Mouse (Mus musculus) E14TG2a.4 (cell line): ENCODE data around the gene Exoc3l.

Source experiments
- H3K27me3 ChIP-seq: 2 replicates; pipeline ENCODE4 v1.6.1; 2014; ENCODE audit warnings: low read length, control low read depth; ENCODE audit not compliant: insufficient read depth
- H3K36me3 ChIP-seq: 2 replicates; pipeline ENCODE4 v1.6.1; 2014; ENCODE audit warnings: low read length, control low read depth; ENCODE audit not compliant: insufficient read depth
- H3K4me1 ChIP-seq: replicated peaks from 2 replicates; pipeline ENCODE4 v1.6.1; 2014; ENCODE audit warnings: low read depth, low read length, control low read depth
- H3K4me3 ChIP-seq: replicated peaks from 2 replicates; pipeline ENCODE4 v1.5.1; 2014; ENCODE audit warnings: mild to moderate bottlenecking, low read length
- H3K9me3 ChIP-seq: 2 replicates; pipeline ENCODE4 v1.6.1; 2014; ENCODE audit warnings: low read length, control low read depth
- CTCF ChIP-seq: conservative IDR thresholded peaks from 2 replicates; pipeline ENCODE4 v1.5.1; 2014; ENCODE audit warnings: low read length
- NANOG ChIP-seq: IDR thresholded peaks from 2 replicates; pipeline ENCODE4 v1.6.1; 2014; ENCODE audit warnings: borderline replicate concordance, low read length, mixed read lengths
- POU5F1 ChIP-seq: IDR thresholded peaks from 2 replicates; pipeline ENCODE4 v1.6.1; 2014; ENCODE audit warnings: low read length, borderline replicate concordance

Exoc3l gene

GRCm38 (mm10) chr8:105295895-105296573, at the start of gene Exoc3l:
Gene Exoc3l, minus strand, starts transcription at chr8:105296101.
- Histone ChIP-seq H3K4me1 (peaks cover 82% of the 10 kb centered on the region), H3K36me3 (peaks cover 30% of the 10 kb centered on the region), H3K9me3 (no peaks in the 10 kb centered on the region), H3K27me3 (peaks cover 14% of the 10 kb centered on the region), H3K4me3 (peak within 1 kb of the TSS; percentile 100)
- TF ChIP-seq POU5F1 (no peak), CTCF (no peak), NANOG (no peak)

DNA sequence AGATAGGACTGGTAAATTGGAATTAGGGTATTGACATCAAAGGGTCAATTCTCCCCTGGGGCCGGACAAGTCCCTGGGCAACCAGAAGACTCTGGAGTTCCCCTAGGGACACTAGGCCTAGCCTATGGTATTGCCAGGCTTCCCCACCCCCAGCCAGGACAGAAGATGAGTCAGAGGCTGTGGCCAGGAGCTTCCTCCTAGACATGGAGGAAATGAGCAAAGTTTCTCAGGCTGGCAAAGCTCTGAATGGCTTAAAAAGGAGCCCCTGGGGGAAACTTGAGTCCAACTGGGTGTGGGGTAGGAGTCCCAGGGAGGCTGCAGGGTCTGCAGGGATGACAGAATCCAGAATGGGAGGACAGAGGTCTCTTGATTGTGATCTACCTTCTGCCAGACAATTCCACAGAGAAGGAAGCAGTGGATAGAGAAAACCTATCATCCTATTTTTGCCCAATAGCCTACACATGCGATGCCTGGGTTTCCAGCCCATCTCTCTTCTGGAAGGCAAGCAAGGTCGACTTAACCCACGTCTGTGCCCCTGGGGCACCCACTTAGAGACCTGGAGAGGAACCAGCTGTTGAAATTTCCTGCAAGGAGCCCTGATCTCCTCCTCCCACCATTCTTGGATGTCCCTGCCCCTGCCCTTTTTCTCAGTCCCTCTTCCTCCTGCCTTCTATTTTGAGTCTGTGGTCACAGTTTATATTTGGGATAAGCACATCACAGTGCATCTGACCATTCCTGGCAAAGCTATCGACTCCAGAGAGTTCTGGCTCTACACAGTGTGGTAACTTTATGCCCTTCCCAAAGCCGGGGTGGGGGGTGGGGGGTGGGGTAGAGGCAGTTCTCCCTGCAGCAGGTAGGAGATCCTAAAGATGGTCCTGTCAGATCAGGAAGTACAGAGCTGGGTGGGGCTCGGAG, 49.4 kb upstream of the Exoc3l start:
- TF ChIP-seq CTCF = no peak
- TF ChIP-seq POU5F1 = no peak
- TF ChIP-seq NANOG = no peak
- Histone ChIP-seq H3K9me3 (no peaks in the 10 kb centered on the region), H3K4me1 (peaks cover 82% of the 10 kb centered on the region), H3K4me3 (0 out of 2 replicates have a peak overlapping the region, but pooled peaks have one; percentile 13), H3K36me3 (0 out of 2 replicates have a peak, but pooled peaks cover 4% of the 10 kb centered on the region), H3K27me3 (peaks cover 33% of the 10 kb centered on the region)

GRCm38 (mm10) chr8:105343791-105344574, 48.1 kb upstream of the Exoc3l start:
- Histone ChIP-seq H3K4me3 (no peak overlapping the region), H3K4me1 (peaks cover 78% of the 10 kb centered on the region), H3K9me3 (no peaks in the 10 kb centered on the region), H3K27me3 (peaks cover 20% of the 10 kb centered on the region), H3K36me3 (0 out of 2 replicates have a peak, but pooled peaks cover 4% of the 10 kb centered on the region)
- TF ChIP-seq NANOG (no peak), CTCF (no peak), POU5F1 (no peak)

DNA sequence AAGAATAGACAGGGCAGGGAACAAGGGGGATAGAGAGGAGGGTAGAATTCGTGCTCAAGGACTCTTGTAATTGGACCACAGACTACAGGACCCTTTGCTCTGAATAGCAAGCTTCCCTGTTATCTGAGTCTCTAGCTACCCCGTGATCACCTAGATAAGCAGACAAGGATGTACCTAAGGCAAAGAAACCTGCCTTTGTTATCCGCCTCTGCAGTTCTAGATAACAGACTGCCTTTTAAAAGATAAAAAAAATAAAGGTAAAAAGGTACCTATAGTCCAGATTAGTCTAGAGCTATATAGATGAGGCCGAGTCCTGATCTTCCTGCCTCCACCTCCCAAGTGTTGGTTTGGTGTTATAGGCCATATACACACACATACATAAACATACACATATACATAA, 46.9 kb upstream of the Exoc3l start:
- TF ChIP-seq CTCF (no peak), NANOG (0 out of 2 replicates have a peak, but pooled peaks have one; percentile 23), POU5F1 (no peak)
- no peaks in the 10 kb centered on the region for H3K9me3 ChIP-seq
- H3K4me3 ChIP-seq = no peak overlapping the region
- peaks cover 17% of the 10 kb centered on the region for H3K27me3 ChIP-seq
- peaks cover 80% of the 10 kb centered on the region for H3K4me1 ChIP-seq
- H3K36me3 ChIP-seq = peaks cover 9% of the 10 kb centered on the region; the same call in 1 of the 2 replicates

DNA sequence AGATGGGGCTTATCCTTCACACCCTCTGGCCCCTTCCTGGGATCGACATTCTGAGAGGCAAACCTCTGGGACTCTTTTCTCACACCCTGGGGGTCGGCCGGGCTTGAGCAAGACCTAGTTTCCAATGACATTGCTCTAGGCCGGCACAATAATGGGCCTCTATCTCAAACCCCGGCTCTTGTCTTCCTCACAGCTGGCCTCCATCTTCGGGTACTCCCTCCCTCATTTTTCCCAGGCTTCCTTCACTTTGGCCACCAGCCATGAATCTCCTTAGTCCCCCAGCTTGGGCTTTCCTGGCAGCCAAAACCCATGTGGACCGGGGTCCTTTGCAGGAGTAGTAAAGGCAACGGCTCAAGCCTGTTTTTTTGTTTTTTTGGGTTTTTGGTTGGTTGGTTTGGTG, 45.5 kb upstream of the Exoc3l start:
- H3K27me3 ChIP-seq = peaks cover 13% of the 10 kb centered on the region
- H3K4me1 ChIP-seq = peaks cover 85% of the 10 kb centered on the region
- no peak overlapping the region for H3K4me3 ChIP-seq
- TF ChIP-seq POU5F1 = no peak
- no peak for TF ChIP-seq CTCF
- TF ChIP-seq NANOG = no peak
- H3K36me3 ChIP-seq = peaks cover 9% of the 10 kb centered on the region; the same call in 1 of the 2 replicates
- no peaks in the 10 kb centered on the region for H3K9me3 ChIP-seq

DNA sequence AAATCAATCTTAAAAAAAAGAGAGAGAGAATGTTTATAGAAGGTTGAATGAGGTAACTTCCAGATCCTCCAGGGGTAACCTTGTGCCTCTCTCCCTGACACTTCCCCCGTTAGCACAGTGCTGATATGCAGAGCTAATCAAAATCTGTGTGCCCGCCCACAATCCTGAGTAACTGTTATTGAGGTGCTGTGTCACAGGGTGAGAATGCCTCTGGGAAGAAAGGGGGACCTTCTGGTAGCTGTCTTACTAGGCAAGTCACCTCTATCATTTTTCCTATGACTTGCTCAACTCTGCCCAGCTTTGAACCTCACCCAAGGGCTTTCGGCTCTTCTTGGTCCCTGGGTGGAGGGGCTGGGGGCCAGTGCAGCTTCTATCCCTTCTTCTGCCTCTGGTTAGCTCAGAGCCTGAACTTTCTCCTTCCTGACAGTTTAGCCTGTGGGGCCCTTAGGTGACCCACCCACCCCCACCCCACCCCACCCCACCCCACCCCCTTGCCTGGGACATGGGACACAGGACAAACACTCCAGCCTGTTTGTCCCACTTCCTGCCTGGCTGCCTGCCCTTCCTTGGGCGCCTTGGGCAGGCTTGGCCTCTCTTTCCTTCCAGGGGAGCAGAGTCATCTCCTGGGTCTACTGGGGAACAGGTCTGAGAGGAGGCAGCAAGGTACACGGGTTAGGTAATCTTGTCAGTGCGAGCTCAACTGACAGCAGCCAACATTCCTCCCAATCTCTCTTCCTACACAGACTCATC, 44.2 kb upstream of the Exoc3l start:
- no peak for TF ChIP-seq CTCF
- TF ChIP-seq NANOG = no peak
- TF ChIP-seq POU5F1 = no peak
- Histone ChIP-seq H3K36me3 (peaks cover 19% of the 10 kb centered on the region), H3K27me3 (peaks cover 6% of the 10 kb centered on the region; the same call in 1 of the 2 replicates), H3K9me3 (no peaks in the 10 kb centered on the region), H3K4me1 (peaks cover 82% of the 10 kb centered on the region), H3K4me3 (no peak overlapping the region)

- Histone ChIP-seq H3K4me3 (no peak overlapping the region), H3K36me3 (peaks cover 27% of the 10 kb centered on the region), H3K4me1 (peaks cover 76% of the 10 kb centered on the region), H3K9me3 (no peaks in the 10 kb centered on the region), H3K27me3 (peaks cover 4% of the 10 kb centered on the region; the same call in 1 of the 2 replicates)
- TF ChIP-seq POU5F1 (no peak), NANOG (no peak), CTCF (no peak)
These were observed 43.1 kb upstream of the Exoc3l start for GRCm38 (mm10) chr8:105338992-105339391.
